Mouse (Mus musculus): ENCODE data around the gene AI481877.

Gene AI481877

DNA sequence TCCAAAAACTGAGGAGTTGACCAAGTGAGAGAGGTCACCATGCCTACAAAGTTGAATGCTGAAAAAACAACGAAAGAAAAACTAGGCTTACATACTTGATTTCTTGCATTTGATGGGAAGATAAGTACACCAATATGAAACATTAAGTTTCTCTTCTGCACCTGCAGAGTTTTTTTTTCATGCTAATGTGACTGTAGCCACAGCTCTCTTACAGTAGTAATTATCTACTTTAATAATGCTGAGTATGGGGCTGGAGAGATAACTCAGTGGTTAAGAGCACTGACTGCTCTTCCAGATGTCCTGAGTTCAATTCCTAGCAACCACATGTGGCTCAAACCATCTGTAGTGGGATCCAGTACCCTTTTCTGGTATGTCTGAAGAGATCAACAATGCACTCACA is 13.7 kb downstream of the AI481877 start:
- DNase-seq (ENCODE audit: low read depth, low spot score) = no peak

DNA sequence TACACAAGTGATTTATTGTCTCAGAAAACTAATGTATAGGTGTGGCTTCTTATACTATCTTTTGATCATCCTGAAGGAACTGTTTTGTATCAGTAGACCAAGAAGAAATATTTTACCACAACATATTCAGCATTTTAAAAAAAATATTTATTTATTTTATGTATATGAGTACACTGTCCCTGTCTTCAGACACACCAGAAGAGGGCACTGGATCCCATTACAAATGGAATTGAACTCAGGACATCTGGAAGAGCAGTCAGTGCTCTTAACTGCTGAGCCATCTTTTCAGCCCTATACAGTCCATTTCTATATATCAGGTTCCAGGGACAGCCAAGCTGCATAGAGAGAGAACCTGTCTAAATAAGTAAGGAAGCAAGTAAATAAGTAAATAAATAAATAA is 15.2 kb downstream of the AI481877 start:
- DNase-seq (ENCODE audit: low read depth, low spot score) = no peak

DNA sequence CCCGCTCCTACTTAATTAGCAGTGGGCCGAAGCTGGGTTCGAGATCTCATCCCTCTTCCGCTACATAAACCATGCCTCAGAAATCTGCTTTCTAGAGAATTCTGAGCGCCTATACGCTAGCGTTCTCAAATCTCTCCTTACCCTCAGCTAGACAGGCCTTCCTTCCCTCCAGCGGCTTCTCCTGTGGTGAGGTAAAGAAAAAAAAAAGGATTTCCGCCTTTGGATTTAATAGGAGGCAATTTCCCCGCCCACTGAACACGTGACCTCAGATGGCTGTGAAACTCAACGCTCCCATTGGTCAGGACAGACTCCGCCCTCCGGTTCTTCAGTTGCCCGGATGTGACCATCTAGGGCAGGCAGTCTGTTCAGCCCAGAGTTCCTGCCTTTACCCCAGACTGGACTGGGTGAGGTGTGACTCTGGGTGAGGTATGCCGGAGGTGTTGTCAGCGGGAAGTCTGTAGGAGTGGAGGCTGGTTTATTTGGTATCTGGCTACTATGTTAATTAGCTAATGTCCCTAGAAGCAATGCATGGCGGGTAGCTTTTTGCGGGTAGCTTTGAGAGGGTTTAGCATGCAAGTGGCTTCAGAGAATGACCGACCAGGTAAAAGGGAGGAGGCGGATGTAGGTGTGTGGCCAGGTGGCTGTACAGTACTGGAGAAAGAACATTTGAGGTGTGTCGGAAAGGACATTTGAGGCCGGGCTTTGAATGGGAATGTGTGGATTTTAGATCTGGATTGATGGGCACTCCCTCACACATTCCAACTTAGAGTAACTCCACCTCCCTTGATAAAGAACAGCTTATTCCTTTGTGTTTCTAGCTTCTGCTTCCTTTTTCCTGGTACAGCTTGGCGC is 20.9 kb downstream of the AI481877 start:
- DNase-seq (ENCODE audit: low read depth, low spot score) = peak; percentile 65

DNA sequence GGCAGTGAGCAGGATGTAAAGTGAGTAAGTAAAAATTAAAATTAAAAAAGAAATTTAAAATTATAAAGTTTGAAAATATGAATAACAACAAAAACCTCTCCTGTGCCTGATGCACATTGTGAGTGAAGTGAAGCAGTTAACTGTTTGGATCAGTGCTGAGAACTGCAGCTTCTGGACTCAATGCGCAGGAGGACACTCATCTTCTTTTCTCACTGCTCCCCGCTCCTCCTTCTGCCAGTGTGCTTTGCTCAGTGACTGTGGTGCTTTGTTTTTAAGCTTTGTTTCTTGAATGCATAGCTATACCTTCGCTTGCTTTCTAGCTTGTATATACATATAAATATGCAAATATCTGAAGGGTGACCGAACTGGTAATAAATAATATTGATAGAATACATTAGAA is 30.1 kb downstream of the AI481877 start:
- no peak for DNase-seq (ENCODE audit: low read depth, low spot score)

DNA sequence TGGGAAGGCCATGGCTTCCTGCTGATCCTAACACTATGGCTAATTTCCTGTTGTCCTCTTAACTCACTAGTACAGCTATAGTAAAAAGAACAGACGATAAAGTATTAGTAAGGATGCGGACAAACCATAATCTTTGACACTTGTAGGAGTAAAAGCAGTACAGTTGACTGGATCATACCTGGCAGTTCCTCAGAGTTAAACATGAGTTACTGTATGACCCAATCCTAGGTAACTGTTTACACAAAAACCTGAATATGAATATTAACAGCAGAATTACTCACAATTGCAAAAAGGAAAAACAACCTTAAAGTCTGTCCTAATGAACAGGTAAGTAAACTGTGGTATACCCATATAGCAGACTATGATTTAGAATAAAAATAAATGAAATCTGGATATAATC is 30.9 kb downstream of the AI481877 start:
- no peak for DNase-seq (ENCODE audit: low read depth, low spot score)

DNA sequence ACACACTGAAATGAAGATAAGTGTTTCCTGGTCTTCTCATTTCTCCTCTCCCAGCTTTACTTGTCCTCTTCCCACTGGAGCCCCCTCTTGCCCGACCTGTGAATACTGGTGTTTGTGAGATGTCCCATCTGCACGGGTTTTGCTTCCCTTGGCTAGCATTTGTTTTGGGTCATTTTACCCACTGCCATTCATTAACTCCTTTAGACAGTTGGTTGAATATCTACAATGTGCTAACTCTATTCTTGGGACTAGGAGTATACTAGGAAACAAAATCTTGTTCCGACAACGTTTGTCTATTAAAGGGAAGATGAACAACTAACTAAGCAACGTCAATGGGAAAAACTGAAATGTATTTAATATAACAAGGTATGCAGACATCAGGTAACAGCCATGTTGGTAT is 32.1 kb downstream of the AI481877 start:
- DNase-seq (ENCODE audit: low read depth, low spot score) = no peak

DNA sequence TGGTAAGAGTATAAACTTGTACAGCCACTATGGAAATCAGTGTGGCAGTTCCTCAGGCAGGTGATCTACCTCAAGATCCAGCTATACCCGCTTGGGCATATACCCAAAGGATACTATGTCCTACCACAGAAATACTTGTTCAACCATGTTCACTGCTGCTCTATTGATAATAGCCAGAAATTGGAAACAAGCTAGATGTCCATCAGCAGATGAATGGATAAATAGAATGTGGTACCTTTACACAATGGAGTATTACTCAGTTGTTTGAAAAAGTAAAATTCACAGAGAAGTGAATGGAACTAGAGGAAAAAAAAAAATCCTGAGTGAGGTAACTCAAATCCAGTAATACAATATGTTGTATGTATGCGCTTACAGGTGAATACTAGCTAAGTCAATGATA is 34.6 kb downstream of the AI481877 start:
- no peak for DNase-seq (ENCODE audit: low read depth, low spot score)

DNA sequence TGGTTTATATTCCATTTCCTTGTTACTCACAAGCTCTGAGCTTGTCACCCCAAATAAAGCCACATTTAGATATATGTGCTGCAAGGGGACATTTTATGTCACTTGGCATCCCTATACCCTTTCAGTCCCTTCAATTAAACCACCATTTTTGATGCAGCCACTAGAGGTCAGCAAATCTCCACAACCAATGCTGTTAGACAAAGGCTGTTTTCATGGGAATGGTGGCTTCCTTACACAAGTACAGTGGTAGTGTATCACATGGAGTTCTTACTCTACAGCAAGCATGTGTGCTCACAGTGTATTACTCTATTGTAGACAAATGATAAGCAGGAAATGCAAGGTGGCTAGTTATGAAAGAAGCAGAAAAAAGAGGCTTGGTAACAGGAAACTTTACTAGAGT is 42.4 kb downstream of the AI481877 start:
- DNase-seq (ENCODE audit: low read depth, low spot score) = peak; percentile 47

DNA sequence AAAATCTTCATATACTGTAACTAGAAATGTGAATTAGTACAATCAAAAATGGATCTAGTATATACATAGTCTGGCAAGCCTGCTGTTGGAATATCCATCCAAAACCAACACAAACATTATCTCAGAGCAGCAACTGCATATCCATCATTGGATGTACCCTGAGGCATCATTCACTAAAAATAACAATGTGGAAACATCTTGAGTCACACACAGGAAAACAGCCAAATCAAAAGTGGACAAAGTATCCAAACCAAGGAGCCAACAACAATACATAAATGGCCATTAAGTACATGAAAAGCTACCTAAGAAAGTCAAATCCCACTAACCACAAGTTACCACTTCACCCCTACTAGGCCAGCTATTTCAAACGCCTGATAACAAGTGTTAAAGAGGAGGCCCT is 49.4 kb downstream of the AI481877 start:
- DNase-seq (ENCODE audit: low read depth, low spot score) = no peak

DNA sequence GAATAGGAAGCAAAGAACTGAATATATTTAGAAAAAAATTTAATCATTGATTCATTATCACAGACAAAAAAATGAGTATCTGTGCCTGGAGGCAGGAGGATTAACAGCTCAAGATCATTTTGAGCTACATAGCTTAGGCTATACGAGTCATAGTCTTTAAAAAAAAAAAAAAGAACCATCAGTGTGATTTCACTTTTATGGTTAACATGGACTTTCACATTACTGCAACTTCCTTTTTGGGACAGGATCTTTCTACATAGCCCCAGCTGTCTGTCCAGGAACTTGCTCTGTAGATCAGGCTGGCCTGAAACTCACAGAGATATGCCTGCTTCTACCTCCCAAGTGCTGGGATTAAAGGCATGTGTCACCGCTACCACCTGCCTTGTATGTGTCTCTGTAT is 55.4 kb downstream of the AI481877 start:
- no peak for DNase-seq (ENCODE audit: low read depth, low spot score)

DNA sequence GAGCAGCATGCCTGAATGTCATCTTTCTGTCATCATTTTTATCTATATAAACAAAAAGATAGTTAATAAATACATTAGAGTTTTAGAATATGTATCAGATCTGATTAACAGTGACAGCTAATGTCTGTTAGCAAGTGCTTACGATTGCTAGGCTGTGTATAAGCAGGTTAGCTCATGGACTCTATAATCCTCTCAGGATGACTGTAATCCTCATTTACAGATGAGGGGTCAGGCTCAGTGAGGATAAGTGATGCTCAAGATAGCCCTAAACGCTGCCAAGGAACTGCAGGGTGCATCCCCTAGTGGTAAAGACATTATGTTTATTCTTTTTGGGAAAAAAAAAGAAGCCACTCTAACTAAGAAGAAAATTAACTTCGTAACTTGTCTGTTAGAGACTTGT is 69.5 kb downstream of the AI481877 start:
- no peak for DNase-seq (ENCODE audit: low read depth, low spot score)

DNA sequence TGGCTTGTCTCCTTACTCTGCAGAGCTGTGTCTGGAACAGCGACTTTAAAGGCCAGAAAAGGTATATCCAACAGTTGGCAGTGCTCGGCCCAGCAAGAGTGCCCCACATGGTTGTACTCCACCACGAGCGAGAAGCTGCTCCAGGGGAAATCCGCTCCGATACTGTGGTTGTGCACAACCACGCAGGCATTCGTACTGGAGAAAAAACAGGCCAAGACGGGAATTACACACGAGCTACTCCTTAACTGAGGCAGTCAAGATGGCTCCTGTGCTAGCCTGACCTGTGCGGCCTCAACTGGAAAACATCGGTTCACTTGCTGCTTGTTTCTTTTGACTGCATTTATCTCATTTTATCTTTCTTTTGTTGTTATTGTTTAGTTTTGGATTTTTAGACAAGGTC is 76.3 kb downstream of the AI481877 start:
- DNase-seq (ENCODE audit: low read depth, low spot score) = peak; percentile 42

DNA sequence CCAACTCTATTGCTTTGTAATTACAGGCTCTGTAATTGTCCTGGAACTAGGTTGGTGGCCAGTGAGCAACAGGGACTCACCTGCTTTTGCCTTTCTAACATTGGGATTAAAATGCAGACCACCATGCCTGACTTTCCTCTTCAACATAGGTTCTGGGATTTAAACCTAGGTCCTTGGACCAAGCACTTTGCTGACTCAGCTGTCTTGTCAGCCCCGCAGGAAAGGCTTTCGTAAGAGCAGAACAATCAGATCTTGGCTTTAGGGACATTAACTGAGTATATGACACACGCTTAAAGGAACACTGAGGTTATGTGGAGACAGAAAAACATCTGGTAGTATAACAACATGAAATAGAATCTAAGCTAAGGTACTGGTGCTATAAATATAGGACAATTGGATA is 80.9 kb downstream of the AI481877 start:
- DNase-seq (ENCODE audit: low read depth, low spot score) = no peak

DNA sequence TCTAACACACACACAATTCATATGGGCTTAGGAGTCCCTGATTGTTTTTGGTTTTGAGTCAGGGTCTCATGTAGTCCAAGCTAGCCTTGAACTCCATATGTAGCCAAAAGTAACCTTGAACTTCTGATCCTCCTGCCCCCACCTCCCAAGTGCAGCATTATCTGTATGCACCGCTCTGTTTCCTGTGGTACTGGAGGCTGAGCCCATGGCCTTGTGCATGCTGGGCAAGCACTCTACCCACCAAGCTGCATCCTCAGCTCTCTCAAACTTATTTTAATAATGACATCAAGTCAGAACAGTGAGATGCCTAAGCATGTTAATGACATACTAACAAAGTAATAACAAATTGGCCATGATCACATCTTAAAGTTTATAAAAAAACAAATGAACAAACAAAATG is 87.7 kb downstream of the AI481877 start:
- no peak for DNase-seq (ENCODE audit: low read depth, low spot score)

DNA sequence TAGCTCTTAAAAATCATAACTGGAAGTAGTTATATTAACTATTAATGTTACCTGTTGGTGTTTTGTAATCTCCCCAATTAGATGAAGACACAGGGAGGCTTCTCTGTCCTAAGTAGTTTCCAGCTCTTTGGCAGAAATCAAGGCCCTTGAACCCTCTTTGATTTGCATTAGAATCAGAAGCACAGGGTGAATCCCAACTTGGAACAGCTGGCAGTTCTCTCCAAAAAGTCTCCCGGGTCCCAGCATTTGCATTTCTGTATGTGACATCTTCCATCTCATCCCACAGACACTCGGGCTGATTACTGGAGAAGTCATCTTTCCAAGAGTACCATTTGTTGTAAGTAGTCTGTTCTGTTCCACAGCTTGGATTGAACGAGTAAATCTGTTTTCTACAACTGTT is 91.6 kb downstream of the AI481877 start:
- DNase-seq (ENCODE audit: low read depth, low spot score) = no peak

DNA sequence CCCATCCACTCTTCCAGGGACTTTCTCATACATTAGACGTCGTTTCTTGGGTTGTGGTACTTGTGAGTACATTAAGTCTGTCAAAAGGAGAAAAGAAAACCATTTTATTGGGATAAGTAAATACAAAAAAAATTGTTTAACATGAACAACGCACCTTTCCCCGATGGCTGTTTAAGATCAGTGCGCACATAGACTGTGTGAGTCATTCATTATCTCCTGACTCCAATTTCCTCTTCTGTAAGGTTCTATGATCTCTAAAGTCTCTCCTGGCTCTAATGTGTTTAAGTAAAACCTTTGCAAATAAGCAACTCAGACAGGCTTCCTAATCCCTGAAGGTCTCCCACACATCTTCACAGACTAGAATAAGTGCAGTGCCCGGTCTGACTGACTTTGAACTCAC is 94.9 kb downstream of the AI481877 start:
- DNase-seq (ENCODE audit: low read depth, low spot score) = no peak

DNA sequence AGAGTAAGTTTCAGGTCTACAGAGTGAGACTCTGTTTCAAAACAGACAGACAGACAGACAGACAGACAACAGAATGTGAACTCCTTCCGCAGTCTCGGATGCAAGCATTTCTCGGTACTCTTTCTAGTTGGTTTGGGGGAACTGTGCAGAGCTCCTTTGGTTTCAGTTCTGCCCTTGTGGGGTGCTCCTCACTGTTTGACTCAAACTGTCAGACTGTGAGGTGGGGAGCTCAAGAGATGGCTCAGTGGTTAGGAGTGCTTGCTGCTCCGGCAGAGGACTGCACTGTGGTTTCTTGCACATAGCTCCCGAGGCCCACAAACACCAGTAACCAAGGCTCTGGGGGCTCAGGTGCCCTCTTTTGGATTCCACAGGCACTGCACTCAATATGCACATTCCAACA is 95.7 kb downstream of the AI481877 start:
- no peak for DNase-seq (ENCODE audit: low read depth, low spot score)

DNA sequence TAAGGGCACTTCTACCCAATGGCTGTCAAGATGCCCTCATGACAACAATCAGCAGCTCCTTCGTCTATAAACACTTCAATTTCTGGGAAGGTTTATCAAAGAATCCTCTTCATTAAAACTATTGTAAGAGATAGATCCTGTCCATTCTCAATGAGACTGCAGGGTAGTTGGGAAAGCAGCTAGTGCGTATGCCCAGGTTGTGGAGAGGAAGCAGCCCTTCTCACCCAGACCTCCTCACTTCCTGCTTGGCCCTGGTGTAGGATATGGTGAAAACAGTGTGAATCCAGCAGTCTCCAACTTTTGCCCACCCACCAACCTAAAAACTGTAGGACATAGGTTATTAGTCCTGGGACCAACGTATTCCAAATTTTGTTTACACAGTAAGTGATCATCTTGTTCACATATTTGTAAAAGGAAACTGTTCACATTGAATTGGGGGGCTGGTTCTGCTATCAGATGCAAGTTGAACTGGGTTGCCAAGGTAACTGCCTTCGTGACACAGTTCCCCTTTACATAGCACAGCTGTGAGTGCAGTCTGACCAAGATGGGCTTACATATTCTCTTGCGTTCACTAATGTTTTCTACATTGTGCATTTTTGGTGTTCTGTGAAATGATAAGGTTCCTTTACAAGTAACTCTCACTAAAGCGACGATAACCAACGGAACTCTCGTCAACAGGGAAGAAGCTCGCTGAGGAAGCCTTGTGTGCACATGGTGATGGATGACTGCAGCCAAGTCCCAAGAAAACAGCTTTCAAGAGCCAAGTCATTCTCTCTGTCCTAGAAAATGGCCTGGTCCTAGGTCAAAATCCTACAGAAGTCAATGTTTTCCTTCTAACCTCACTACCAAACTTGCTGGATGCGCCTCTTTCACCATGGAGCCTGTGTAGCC is 98.1 kb downstream of the AI481877 start:
- DNase-seq (ENCODE audit: low read depth, low spot score) = no peak

DNA sequence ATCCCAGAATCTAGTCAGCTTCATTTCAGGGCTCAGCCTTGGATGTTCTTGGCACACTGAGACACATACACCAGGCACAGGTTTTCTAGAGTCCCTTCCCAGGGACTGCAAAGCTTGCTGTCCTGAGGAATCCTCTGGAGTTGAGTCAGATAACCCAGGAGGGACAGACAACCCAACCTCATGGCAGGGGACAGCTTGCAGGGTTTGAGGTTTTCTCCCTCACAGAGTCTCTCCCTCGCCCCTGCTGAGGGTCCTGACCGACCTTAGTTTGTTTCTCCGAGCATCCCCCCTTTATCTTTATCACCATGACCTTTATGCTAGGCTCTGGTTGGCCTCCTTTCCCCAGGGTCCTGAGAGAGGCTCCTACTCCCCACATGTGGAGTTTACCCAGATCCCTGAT is 101.3 kb downstream of the AI481877 start:
- DNase-seq (ENCODE audit: low read depth, low spot score) = no peak

DNA sequence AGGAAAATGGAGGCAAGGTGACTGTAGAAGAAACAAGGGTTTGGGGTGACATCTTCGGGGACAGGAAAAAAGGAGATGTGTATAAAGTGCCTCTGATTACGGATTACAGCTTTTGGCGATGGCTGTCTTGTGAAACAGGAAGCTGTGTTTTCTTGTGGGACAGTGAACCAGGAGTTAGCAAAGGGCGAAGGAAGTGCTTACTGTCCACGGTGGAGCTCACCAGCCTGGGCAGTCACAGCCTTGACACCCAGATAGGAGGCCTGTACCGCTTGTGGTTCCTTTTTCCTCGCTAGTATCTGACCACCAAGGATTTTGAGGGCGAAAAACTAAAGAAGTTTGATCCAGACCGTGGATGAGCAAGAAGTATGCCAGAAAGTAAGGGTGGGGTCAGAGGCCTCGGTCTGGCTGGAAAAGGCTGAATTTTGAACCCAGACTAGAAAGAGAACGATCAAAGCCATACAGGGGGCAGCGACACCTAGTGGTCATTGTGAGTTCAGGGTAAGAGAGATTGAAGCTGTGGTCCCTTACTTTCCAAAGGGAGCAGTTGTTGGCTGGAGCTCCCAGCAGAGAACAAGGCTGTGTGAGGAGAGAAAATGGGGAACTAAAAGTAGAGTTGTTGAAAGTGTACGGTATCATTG is 102.2 kb downstream of the AI481877 start:
- no peak for DNase-seq (ENCODE audit: low read depth, low spot score)

DNA sequence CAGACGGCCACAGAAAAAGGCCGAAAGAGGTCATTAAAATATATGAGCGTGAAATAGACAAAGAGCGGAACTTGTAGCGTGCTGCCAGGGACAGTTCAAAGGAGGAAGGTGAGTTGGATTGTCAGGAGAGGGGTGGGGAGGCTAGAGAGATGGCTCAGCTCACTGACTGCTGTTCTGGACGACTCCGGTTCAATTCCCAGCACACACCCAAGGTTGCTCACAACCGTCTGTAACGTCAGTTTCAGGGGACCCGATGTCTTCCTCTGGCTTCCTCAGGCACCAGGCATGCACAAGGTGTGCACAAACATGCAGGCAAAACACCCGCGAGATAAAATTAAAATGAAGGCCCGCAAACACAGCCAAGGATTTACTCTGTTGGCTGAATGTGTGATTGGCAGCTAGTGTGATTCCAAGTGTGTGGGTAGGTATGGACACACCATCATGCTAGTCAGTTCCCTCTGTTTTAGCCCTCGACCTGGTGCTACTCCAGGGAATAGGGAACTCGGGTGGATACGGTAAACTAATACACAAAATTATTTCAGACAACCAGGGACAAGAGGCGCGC is 102.9 kb downstream of the AI481877 start:
- no peak for DNase-seq (ENCODE audit: low read depth, low spot score)
